Mouse (Mus musculus) heart, adult 2 months (tissue): ENCODE results near the gene N4bp1. TPM values are rescaled to one million over a fixed set of nuclear protein-coding genes. Genes with fewer than 3 reads are reported as not detected.

Source experiments
- DNase-seq, 2 experiments: peaks; one replicate each; pipeline ENCODE4 v3.0.0; 2021
- H3K27ac ChIP-seq: fragments of 200-600 bp; 2 replicates; pipeline ENCODE4 v1.8.1; 2022
- H3K27me3 ChIP-seq: fragments of 200-500 bp; 2 replicates; pipeline ENCODE4 v1.6.1; 2012; ENCODE audit warnings: mild to moderate bottlenecking, low read length, inconsistent platforms, mixed read lengths; ENCODE audit not compliant: control insufficient read depth, insufficient read depth
- H3K36me3 ChIP-seq: fragments of 200-500 bp; 2 replicates; pipeline ENCODE4 v1.6.1; 2012; ENCODE audit warnings: low read length, inconsistent platforms; ENCODE audit not compliant: control insufficient read depth, insufficient read depth
- H3K4me1 ChIP-seq: fragments of 200-500 bp; 2 replicates; pipeline ENCODE4 v1.6.1; 2011; ENCODE audit warnings: low read length; ENCODE audit not compliant: control insufficient read depth, insufficient read depth
- H3K4me3 ChIP-seq: fragments of 200-600 bp; 2 replicates; pipeline ENCODE4 v1.8.1; 2022
- H3K79me2 ChIP-seq: fragments of 200-500 bp; replicated peaks from 2 replicates; pipeline ENCODE4 v1.6.1; 2012; ENCODE audit warnings: mild to moderate bottlenecking, inconsistent platforms, low read length, moderate library complexity, mixed read lengths; ENCODE audit not compliant: control insufficient read depth, insufficient read depth
- H3K9ac ChIP-seq: fragments of 200-500 bp; 2 replicates; pipeline ENCODE4 v1.6.1; 2012; ENCODE audit warnings: low read depth, mild to moderate bottlenecking, control low read depth, inconsistent platforms, low read length, mixed read lengths
- CTCF ChIP-seq: fragments of 200-600 bp; IDR thresholded peaks from 2 replicates; pipeline ENCODE4 v1.8.1; 2022; ENCODE audit warnings: antibody characterized with exemption, mild to moderate bottlenecking, moderate library complexity
- EP300 ChIP-seq: fragments of 200-500 bp; IDR thresholded peaks from 2 replicates; pipeline ENCODE4 v1.6.1; 2011; ENCODE audit warnings: low read depth, low read length, control low read depth; ENCODE audit not compliant: insufficient read depth
- POLR2A ChIP-seq: fragments of 200-500 bp; IDR thresholded peaks from 2 replicates; pipeline ENCODE4 v1.6.1; 2011; ENCODE audit warnings: mild to moderate bottlenecking, low read depth, low read length, control low read depth; ENCODE audit not compliant: insufficient read depth
- WGBS: fragments of 180-500 bp; shearing (Covaris S2); methylation state at CpG from one replicate; pipeline ENCODE4 v1.1.7; 2018; 5-methylcytosine and 5-hydroxymethylcytosine counted together
- intact Hi-C: fragments of 180-260 bp; cut with DNase I; formaldehyde crosslinking; loops from one replicate; pipeline ENCODE4 v1.15.1; 2025
- polyA plus RNA-seq: library from polyadenylated mRNA; depleted of rRNA; stranded (reverse); fragments of >200 nt; gene quantifications from 2 replicates; pipeline ENCODE4 v1.2.3, GENCODE M21; 2012
- total RNA-seq, 2 experiments: library from RNA; stranded (reverse); gene quantifications; 2 replicates each; pipeline ENCODE4 v1.2.3; 2021

The N4bp1 gene
- total and polyA plus RNA-seq, 3 experiments = 8.9 to 18.1 (median 17.1) TPM

DNA sequence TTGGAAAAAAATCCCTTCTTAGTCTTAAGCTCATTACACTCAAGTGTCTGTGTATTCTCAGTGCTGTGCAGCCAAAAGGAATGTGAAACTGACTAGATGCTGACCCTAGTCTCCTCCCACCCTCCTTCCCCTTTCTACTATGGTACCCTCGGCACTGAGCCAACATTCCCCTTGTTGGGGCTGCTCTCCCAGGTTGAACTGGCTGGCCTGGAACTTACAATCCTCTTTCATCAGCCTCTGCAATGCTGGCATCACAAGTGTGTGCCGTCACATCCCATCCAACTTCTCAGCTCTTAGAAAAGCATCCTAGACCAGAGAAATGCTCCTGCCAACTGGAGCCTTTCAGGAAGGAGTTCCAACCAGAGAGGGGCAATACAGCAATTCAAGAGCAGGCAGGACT lies 11.9 kb downstream of the N4bp1 start:
- Histone ChIP-seq H3K79me2 (peaks cover 19% of the 10 kb centered on the region), H3K27me3 (no peaks in the 10 kb centered on the region), H3K4me1 (peaks cover 34% of the 10 kb centered on the region), H3K27ac (no peak overlapping the region; the same call in 1 of the 2 replicates), H3K36me3 (peaks cover 22% of the 10 kb centered on the region), H3K9ac (no peak overlapping the region), H3K4me3 (no peak overlapping the region)
- TF ChIP-seq EP300 = no peak
- TF ChIP-seq CTCF = no peak
- TF ChIP-seq POLR2A = no peak
- peak in 1 of 2 experiments; percentile 52 for DNase-seq
- WGBS = 15% methylated on average over 2 of the region's 2 CpGs
- intact Hi-C loops = no loop called here

DNA sequence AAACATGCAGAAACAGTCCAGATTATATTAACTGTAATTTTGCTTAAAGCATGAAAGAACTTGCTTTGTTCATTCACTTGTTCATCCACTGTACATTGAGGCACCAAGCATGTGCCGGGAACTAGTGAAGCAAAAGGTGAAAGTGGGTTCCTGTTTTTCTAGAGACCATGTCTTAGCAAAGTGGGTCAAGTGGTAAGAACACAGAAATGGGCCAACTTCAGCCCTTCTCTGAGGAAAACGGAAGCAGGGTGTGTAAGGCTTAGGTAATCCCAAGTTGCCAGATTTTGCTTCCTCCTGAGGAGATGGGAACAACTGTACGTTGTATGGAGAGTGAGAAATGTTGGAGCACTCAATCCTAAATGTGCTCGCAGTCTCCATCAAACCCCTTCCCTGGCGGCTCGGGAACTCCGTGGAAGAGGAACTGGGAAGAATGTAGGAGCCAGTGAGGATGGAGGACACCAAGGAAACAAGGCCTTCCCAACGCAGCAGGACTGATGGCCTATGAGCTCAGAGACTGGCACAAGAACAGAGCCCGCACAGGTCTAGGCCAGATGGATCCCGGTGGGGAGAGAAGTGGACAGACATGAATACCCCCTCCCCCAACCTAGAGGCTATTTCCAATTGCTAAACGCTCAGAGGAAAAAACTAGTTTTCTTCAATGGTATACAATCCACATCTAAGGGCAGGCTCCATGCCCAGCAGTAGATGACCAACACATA lies 12.8 kb downstream of the N4bp1 start:
- intact Hi-C loops = no loop called here
- Histone ChIP-seq H3K4me1 (peaks cover 36% of the 10 kb centered on the region), H3K79me2 (peaks cover 18% of the 10 kb centered on the region), H3K27me3 (no peaks in the 10 kb centered on the region), H3K27ac (peak overlapping the region; percentile 40), H3K9ac (no peak overlapping the region), H3K4me3 (no peak overlapping the region), H3K36me3 (peaks cover 22% of the 10 kb centered on the region)
- TF ChIP-seq CTCF = no peak
- TF ChIP-seq EP300 = no peak
- TF ChIP-seq POLR2A = no peak
- DNase-seq = no peak
- WGBS = 73% methylated on average over 11 of the region's 11 CpGs

DNA sequence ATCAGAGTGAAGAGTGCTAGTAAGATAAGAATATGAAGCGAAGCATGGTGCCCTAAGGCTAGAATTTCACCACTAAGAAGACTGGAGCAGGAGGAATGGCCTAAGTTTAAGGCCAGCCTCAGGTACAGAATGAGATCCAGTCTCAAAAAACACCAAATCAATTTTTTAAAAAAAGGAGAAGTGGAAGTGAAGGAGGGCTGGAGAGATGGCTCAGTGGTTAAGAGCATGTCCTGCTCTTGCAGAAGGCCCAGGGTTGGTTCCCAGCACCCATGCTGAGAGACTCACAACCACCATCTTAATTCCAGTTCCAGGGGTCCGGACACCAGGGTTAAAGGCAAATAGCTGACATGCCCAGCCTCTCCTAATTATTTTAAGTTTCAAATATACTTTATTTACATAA lies 13.6 kb downstream of the N4bp1 start:
- H3K36me3 ChIP-seq = peaks cover 22% of the 10 kb centered on the region
- intact Hi-C loops = no loop called here
- WGBS = 76% methylated on average over 2 of the region's 2 CpGs
- H3K4me1 ChIP-seq = peaks cover 31% of the 10 kb centered on the region
- no peaks in the 10 kb centered on the region for H3K27me3 ChIP-seq
- no peak overlapping the region for H3K9ac ChIP-seq
- TF ChIP-seq EP300 (no peak), CTCF (no peak), POLR2A (no peak)
- no peak for DNase-seq
- H3K4me3 ChIP-seq = no peak overlapping the region
- H3K79me2 ChIP-seq = peaks cover 18% of the 10 kb centered on the region
- peak overlapping the region; percentile 40 for H3K27ac ChIP-seq

DNA sequence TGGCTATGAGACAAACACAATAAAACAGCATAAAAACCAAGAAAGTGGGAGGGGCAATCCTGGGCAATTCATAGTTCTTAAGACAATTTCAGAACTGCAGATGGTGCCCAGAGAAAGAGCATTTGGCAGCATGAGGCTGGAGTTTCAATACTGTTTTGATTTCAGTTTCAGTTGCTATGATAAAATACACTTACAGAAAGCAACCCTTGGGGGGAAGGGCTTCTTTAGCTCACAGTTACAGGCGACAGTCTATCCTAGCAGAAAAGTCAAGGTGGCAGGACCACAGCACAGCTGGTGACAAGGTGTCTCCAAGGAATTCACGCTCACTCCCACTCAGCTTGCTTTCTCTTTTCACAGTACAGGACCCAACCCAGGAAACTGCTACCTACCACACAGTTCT lies 14.3 kb downstream of the N4bp1 start:
- H3K36me3 ChIP-seq = peaks cover 17% of the 10 kb centered on the region
- intact Hi-C loops = no loop called here
- peaks cover 31% of the 10 kb centered on the region for H3K4me1 ChIP-seq
- no peak for TF ChIP-seq CTCF
- no peak for TF ChIP-seq EP300
- TF ChIP-seq POLR2A = no peak
- no peak overlapping the region for H3K9ac ChIP-seq
- peaks cover 18% of the 10 kb centered on the region for H3K79me2 ChIP-seq
- H3K4me3 ChIP-seq = no peak overlapping the region
- 48% methylated on average over 2 of the region's 2 CpGs for WGBS
- H3K27me3 ChIP-seq = no peaks in the 10 kb centered on the region
- DNase-seq = no peak
- peak overlapping the region; percentile 32 for H3K27ac ChIP-seq

DNA sequence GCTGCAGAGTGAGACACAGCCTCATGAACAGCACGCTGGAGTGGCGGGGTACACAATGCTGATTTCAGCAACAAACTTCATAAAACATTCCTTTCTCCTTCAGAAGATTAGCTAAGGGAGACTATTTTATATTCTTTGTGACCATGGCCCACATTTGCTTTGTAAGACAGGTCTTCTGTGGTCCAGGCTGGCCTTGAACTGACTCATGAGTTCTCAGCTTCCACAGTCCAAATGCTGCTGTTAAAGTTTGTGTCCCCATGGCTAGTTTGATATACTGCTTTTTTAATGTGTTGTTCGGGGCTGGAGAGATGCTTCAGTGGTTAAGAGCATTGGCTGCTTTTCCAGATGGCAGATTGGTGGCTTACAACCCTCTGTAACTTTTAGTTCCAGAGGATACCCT lies 17.0 kb downstream of the N4bp1 start:
- Histone ChIP-seq H3K36me3 (peaks cover 15% of the 10 kb centered on the region), H3K79me2 (peaks cover 17% of the 10 kb centered on the region), H3K27ac (no peak overlapping the region), H3K4me3 (no peak overlapping the region), H3K4me1 (peaks cover 24% of the 10 kb centered on the region), H3K9ac (no peak overlapping the region), H3K27me3 (no peaks in the 10 kb centered on the region)
- intact Hi-C loops = no loop called here
- 83% methylated on average over 3 of the region's 3 CpGs for WGBS
- no peak for DNase-seq
- TF ChIP-seq CTCF (no peak), POLR2A (no peak), EP300 (no peak)

DNA sequence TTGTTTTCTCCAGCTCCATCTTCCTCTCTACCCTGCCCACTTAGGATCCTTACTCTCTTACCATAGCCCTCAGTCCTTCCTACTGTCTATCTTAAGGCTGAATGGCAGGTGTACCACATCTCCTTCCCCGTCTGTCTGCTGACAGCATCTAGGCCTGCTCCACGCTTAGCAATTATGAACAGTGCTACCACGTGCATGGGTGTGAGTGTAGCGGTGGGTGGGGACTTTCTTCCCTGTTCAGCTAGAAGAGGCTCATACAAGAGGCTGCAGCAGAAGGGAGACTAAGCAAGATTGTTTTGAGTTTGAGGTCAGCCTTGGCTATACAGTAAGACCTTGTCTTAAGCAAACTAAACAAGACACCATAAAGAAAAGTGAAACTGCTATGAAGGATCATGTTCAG lies 20.3 kb downstream of the N4bp1 start:
- TF ChIP-seq EP300 = no peak
- TF ChIP-seq POLR2A = no peak
- no peak for TF ChIP-seq CTCF
- H3K4me1 ChIP-seq = peaks cover 26% of the 10 kb centered on the region
- no peak overlapping the region for H3K9ac ChIP-seq
- intact Hi-C loops = no loop called here
- H3K27me3 ChIP-seq = no peaks in the 10 kb centered on the region
- H3K36me3 ChIP-seq = peaks cover 30% of the 10 kb centered on the region
- DNase-seq = no peak
- WGBS = 53% methylated on average over 4 of the region's 4 CpGs
- no peak overlapping the region for H3K4me3 ChIP-seq
- H3K79me2 ChIP-seq = peaks cover 15% of the 10 kb centered on the region
- no peak overlapping the region for H3K27ac ChIP-seq
